Mouse (Mus musculus) liver, adult 2 months (tissue): Measurements from ENCODE around the gene H2-Q7. TPM values are rescaled to one million over a fixed set of nuclear protein-coding genes. Genes with fewer than 3 reads are reported as not detected.
"Not testable (repeated sequence)": the region's sequence is repeated elsewhere in the genome, so short reads cannot be mapped to it uniquely, and the experiment has no call there.

ENCODE experiments used
- DNase-seq: peaks from one replicate; pipeline ENCODE4 v3.0.0-alpha.2; 2011; ENCODE audit warnings: low read depth, low spot score; ENCODE audit errors: extremely low read depth
- H3K27ac ChIP-seq: fragments of 200-500 bp; replicated peaks from 2 replicates; pipeline ENCODE4 v1.5.1; 2012; ENCODE audit warnings: low read depth, mild to moderate bottlenecking, control low read depth, inconsistent platforms, low read length; ENCODE audit not compliant: insufficient read depth
- H3K27me3 ChIP-seq: fragments of 200-500 bp; 2 replicates; pipeline ENCODE4 v1.6.1; 2012; ENCODE audit warnings: mild to moderate bottlenecking, moderate library complexity, low read length, inconsistent platforms; ENCODE audit not compliant: control insufficient read depth, insufficient read depth
- H3K36me3 ChIP-seq: fragments of 200-500 bp; 2 replicates; pipeline ENCODE4 v1.6.1; 2012; ENCODE audit warnings: low read length, inconsistent platforms; ENCODE audit not compliant: control insufficient read depth, insufficient read depth
- H3K4me1 ChIP-seq: fragments of 200-500 bp; 2 replicates; pipeline ENCODE4 v1.6.1; 2011; ENCODE audit warnings: low read length; ENCODE audit not compliant: control insufficient read depth, insufficient read depth
- H3K4me3 ChIP-seq: fragments of 200-500 bp; 2 replicates; pipeline ENCODE4 v1.5.1; 2011; ENCODE audit warnings: low read depth, mild to moderate bottlenecking, control low read depth, low read length, moderate library complexity; ENCODE audit not compliant: insufficient read depth
- H3K79me2 ChIP-seq: fragments of 200-500 bp; 2 replicates; pipeline ENCODE4 v1.6.1; 2012; ENCODE audit warnings: inconsistent platforms, mild to moderate bottlenecking, low read length, moderate library complexity; ENCODE audit not compliant: control insufficient read depth, insufficient read depth
- H3K9ac ChIP-seq: fragments of 200-500 bp; 2 replicates; pipeline ENCODE4 v1.6.1; 2012; ENCODE audit warnings: low read depth, mild to moderate bottlenecking, control low read depth, inconsistent platforms, low read length
- CTCF ChIP-seq: fragments of 200-500 bp; IDR thresholded peaks from 2 replicates; pipeline ENCODE4 v1.5.1; 2011; ENCODE audit warnings: low read depth, low read length, control low read depth
- whole genome bisulfite sequencing: fragments of 180-500 bp; shearing (Covaris S2); methylation state at CpG from one replicate; pipeline ENCODE4 v1.1.7; 2018; 5-methylcytosine and 5-hydroxymethylcytosine counted together
- polyA plus RNA-seq: library from polyadenylated mRNA; depleted of rRNA; stranded (reverse); fragments of >200 nt; gene quantifications from 2 replicates; pipeline ENCODE4 v1.2.3, GENCODE M21; 2012; rRNA removed
- total RNA-seq: library from RNA; depleted of rRNA; stranded (reverse); fragments of >200 nt; gene quantifications from 2 replicates; pipeline ENCODE4 v1.2.3, GENCODE M21; 2014; rRNA removed

H2-Q7 gene
- total RNA-seq (40.7 and 56.7 TPM in 2 replicates), polyA plus RNA-seq (58.1 and 212 TPM in 2 replicates)

GRCm38 (mm10) chr17:35438885-35439284, at the start of gene H2-Q7:
Gene H2-Q7 (plus strand): TSS chr17:35439155.
- not testable (repeated sequence) for H3K36me3 ChIP-seq, H3K27ac ChIP-seq, H3K27me3 ChIP-seq, H3K4me1 ChIP-seq, H3K79me2 ChIP-seq
- WGBS, result 2% methylated on average over 18 of the region's 18 CpGs
- H3K9ac ChIP-seq, result peak within 1 kb of the TSS; percentile 80
- peak within 1 kb of the TSS; percentile 67 for H3K4me3 ChIP-seq
- peak; percentile 77 for DNase-seq

GRCm38 (mm10) chr17:35389796-35390195, 49.2 kb upstream of the H2-Q7 start:
- peak; percentile 58 for TF ChIP-seq CTCF
- WGBS, result 14% methylated on average over 7 of the region's 7 CpGs
- not testable (repeated sequence) for H3K4me1 ChIP-seq, H3K79me2 ChIP-seq, H3K36me3 ChIP-seq, H3K4me3 ChIP-seq, H3K27me3 ChIP-seq, DNase-seq, H3K27ac ChIP-seq, H3K9ac ChIP-seq

- H3K27me3 ChIP-seq, H3K4me1 ChIP-seq, H3K9ac ChIP-seq, H3K4me3 ChIP-seq, H3K36me3 ChIP-seq, H3K79me2 ChIP-seq, DNase-seq, H3K27ac ChIP-seq: not testable (repeated sequence)
- WGBS, result 79% methylated on average over 2 of the region's 2 CpGs
Measured at GRCm38 (mm10) chr17:35392671-35393070, 46.3 kb upstream of the H2-Q7 start.

- H3K79me2 ChIP-seq, H3K36me3 ChIP-seq, H3K27ac ChIP-seq, H3K4me1 ChIP-seq, H3K27me3 ChIP-seq: not testable (repeated sequence)
- peak overlapping the region; percentile 60 for H3K4me3 ChIP-seq
- WGBS, result under 1% methylated on average over 47 of the region's 75 CpGs
- H3K9ac ChIP-seq, result peak overlapping the region; percentile 69
- DNase-seq, result peak; percentile 18
Measured at GRCm38 (mm10) chr17:35393864-35394800, 44.8 kb upstream of the H2-Q7 start.

GRCm38 (mm10) chr17:35396956-35397355, 42.0 kb upstream of the H2-Q7 start:
- H3K9ac ChIP-seq, H3K79me2 ChIP-seq, H3K4me3 ChIP-seq, H3K36me3 ChIP-seq, H3K4me1 ChIP-seq, DNase-seq, H3K27ac ChIP-seq, H3K27me3 ChIP-seq: not testable (repeated sequence)
- 98% methylated on average over 2 of the region's 2 CpGs for WGBS

GRCm38 (mm10) chr17:35413057-35413456, 25.9 kb upstream of the H2-Q7 start:
- H3K79me2 ChIP-seq, H3K27me3 ChIP-seq, H3K36me3 ChIP-seq, H3K4me3 ChIP-seq, DNase-seq, H3K9ac ChIP-seq, H3K4me1 ChIP-seq, H3K27ac ChIP-seq: not testable (repeated sequence)
- WGBS, result no CpG with 5 or more reads among the region's 1 CpGs

- DNase-seq, H3K4me1 ChIP-seq, H3K79me2 ChIP-seq, H3K27ac ChIP-seq, H3K36me3 ChIP-seq, H3K4me3 ChIP-seq, H3K27me3 ChIP-seq, H3K9ac ChIP-seq: not testable (repeated sequence)
- WGBS, result 96% methylated on average over 3 of the region's 10 CpGs
Measured at GRCm38 (mm10) chr17:35415273-35416129, 23.5 kb upstream of the H2-Q7 start.
